Mouse (Mus musculus): ENCODE data around the gene Pfn3. TPM values are rescaled to one million over a fixed set of nuclear protein-coding genes. Genes with fewer than 3 reads are reported as not detected.

Gene Pfn3
- total and polyA plus RNA-seq, 3 experiments: not detected

DNA sequence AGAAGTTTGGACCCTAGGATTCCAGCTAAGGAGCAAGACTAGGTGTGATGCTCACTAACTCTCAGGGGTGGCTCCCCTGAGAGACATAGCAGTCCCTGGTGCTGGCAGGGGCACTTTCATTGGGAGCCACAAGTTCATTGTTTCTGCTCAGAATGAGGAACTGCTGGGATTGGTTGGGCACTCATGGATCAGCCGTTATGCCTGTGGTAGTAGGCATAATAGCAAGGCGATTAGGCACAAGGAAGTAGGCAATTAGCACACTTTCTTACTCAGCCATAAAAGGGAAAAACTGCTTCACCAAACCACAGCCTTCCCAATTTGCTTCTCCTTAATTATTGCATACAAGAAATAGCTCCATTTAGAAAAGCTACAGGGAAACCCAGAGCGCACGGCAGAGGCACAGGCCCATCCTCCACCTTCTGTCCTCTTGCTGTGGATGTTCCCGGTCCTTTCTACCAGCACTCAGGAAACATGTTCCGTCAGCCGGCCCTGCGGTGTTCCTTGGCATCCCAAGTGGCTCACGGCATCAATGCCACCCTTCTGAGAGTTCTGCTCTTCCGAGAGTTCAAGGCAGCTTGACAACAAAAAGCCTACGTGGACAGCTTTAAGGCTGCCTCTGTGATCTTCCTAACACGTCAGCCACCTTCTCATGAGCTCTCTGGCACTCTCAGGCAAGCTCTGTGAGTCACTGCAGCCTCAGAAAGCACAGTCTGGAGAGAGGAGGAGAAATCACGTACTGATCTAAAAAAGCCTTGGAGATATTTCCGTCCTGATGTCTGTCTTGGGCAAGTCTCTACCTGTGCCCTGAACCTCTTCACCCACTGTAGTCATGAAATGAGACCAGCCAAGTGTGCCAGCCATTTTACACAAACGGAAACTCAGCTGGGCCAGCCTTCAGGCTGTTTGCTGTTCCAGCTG, 10.8 kb downstream of the Pfn3 start:
- 0 out of 4 replicates have a peak, but pooled peaks cover 0 to 3% of the 10 kb centered on the region in 2 experiments for H3K4me1 ChIP-seq (ENCODE audit: control insufficient read depth in 1 of 2, insufficient read depth in 2 of 2, low read length in 2 of 2)
- H3K36me3 ChIP-seq (ENCODE audit: control insufficient read depth in 1 of 2, insufficient read depth in 2 of 2, low read length in 2 of 2): no peaks in the 10 kb centered on the region
- H3K9ac ChIP-seq (ENCODE audit: control insufficient read depth, low read depth, low read length, poor library complexity, severe bottlenecking): no peak overlapping the region
- H3K27me3 ChIP-seq (ENCODE audit: control insufficient read depth in 1 of 2, insufficient read depth in 2 of 2, low read length in 2 of 2): peaks cover 2 to 10% of the 10 kb centered on the region in 2 experiments; a peak in 3 of 4 replicates
- H3K27ac ChIP-seq (ENCODE audit: control insufficient read depth, low read depth, low read length): no peak overlapping the region
- no peaks in the 10 kb centered on the region for H3K9me3 ChIP-seq (replicated peaks; ENCODE audit: insufficient read depth, low read length)
- no peaks in the 10 kb centered on the region for H3K79me2 ChIP-seq (ENCODE audit: control insufficient read depth, insufficient read depth, low read length, poor library complexity)
- H3K4me3 ChIP-seq (ENCODE audit: control insufficient read depth in 1 of 2, insufficient read depth in 1 of 2, low read depth in 2 of 2, low read length in 2 of 2): no peak overlapping the region
- TF ChIP-seq ETS1 (IDR thresholded peaks at IDR 0.05; ENCODE audit: low read depth, low read length) (no peak), NELFE (IDR thresholded peaks at IDR 0.05; ENCODE audit: low read depth, low read length) (no peak), ZMIZ1 (IDR thresholded peaks at IDR 0.05; ENCODE audit: low read depth, low read length) (no peak), SIN3A (IDR thresholded peaks at IDR 0.05; ENCODE audit: low read length) (no peak), NRF1 (IDR thresholded peaks at IDR 0.05; ENCODE audit: insufficient read depth, low read depth, low read length, poor library complexity, severe bottlenecking) (no peak), MAZ (IDR thresholded peaks at IDR 0.05; ENCODE audit: low read depth, low read length) (no peak), ELF1 (IDR thresholded peaks at IDR 0.05; ENCODE audit: low read depth, low read length) (no peak), ZC3H11A (IDR thresholded peaks at IDR 0.05; ENCODE audit: low read depth, low read length) (no peak), MXI1 (IDR thresholded peaks at IDR 0.05; ENCODE audit: low read depth, low read length) (no peak), GATA1 (IDR thresholded peaks at IDR 0.05; ENCODE audit: low read depth, low read length) (no peak), EP300 (IDR thresholded peaks at IDR 0.05; ENCODE audit: low read depth in 1 of 2, low read length in 2 of 2) (no peak), USF1 (IDR thresholded peaks at IDR 0.05; ENCODE audit: low read depth, low read length) (no peak), GABPA (IDR thresholded peaks at IDR 0.05; ENCODE audit: low read depth, low read length) (no peak), ZKSCAN1 (IDR thresholded peaks at IDR 0.05; ENCODE audit: low read depth, low read length) (no peak), MAX (IDR thresholded peaks at IDR 0.05; ENCODE audit: low read length) (no peak)
- DNase-seq (ENCODE audit: low read depth, low spot score): peak; percentile 26

DNA sequence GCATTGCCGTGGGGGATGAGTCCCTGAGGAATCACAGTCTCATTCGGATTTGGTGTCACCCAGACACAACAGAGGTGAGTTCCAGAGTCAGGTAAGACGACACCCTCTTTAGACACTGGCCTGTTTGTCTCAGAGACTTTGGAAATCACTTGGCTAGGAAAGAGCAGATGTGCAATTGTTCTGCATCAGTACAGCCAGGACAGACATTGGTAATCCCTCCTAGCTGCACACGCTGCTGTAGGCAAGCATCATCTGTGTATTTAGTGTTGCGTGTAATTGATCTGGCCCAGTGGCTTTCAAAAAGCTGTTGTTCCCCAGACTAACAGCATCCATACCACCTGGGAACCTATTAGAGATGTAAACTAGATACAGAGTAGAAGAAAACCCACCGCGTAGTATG, 11.8 kb downstream of the Pfn3 start:
- Histone ChIP-seq H3K79me2 (ENCODE audit: control insufficient read depth, insufficient read depth, low read length, poor library complexity) (no peaks in the 10 kb centered on the region), H3K4me3 (ENCODE audit: control insufficient read depth in 1 of 2, insufficient read depth in 1 of 2, low read depth in 2 of 2, low read length in 2 of 2) (no peak overlapping the region), H3K36me3 (ENCODE audit: control insufficient read depth in 1 of 2, insufficient read depth in 2 of 2, low read length in 2 of 2) (no peaks in the 10 kb centered on the region), H3K9ac (ENCODE audit: control insufficient read depth, low read depth, low read length, poor library complexity, severe bottlenecking) (no peak overlapping the region), H3K27me3 (ENCODE audit: control insufficient read depth in 1 of 2, insufficient read depth in 2 of 2, low read length in 2 of 2) (peaks cover 2 to 11% of the 10 kb centered on the region in 2 experiments; a peak in 3 of 4 replicates), H3K4me1 (ENCODE audit: control insufficient read depth in 1 of 2, insufficient read depth in 2 of 2, low read length in 2 of 2) (0 out of 4 replicates have a peak, but pooled peaks cover 0 to 3% of the 10 kb centered on the region in 2 experiments), H3K27ac (ENCODE audit: control insufficient read depth, low read depth, low read length) (no peak overlapping the region), H3K9me3 (replicated peaks; ENCODE audit: insufficient read depth, low read length) (no peaks in the 10 kb centered on the region)
- DNase-seq (ENCODE audit: low read depth, low spot score): no peak
- TF ChIP-seq RCOR1 (IDR thresholded peaks at IDR 0.05; ENCODE audit: low read depth, low read length): no peak
- TF ChIP-seq POLR2A (IDR thresholded peaks at IDR 0.05; ENCODE audit: control insufficient read depth in 1 of 2, insufficient read depth in 1 of 2, low read depth in 1 of 2, low read length in 2 of 2, poor library complexity in 1 of 2): no peak
- no peak for TF ChIP-seq UBTF (IDR thresholded peaks at IDR 0.05; ENCODE audit: borderline replicate concordance, insufficient read depth, low read depth, low read length)
- no peak for TF ChIP-seq USF2 (IDR thresholded peaks at IDR 0.05; ENCODE audit: borderline replicate concordance in 1 of 2, insufficient read depth in 1 of 2, low read depth in 1 of 2, low read length in 2 of 2)
- TF ChIP-seq KAT2A (conservative IDR thresholded peaks at IDR 0.05; ENCODE audit: low read depth, low read length): no peak
- no peak for TF ChIP-seq E2F4 (IDR thresholded peaks at IDR 0.05; ENCODE audit: borderline replicate concordance, low read depth, low read length)
- TF ChIP-seq NELFE (IDR thresholded peaks at IDR 0.05; ENCODE audit: low read depth, low read length): no peak
- no peak for TF ChIP-seq POLR2AphosphoS5 (IDR thresholded peaks at IDR 0.05; ENCODE audit: borderline replicate concordance, low read depth, low read length)
- no peak for TF ChIP-seq ZC3H11A (IDR thresholded peaks at IDR 0.05; ENCODE audit: low read depth, low read length)
- TF ChIP-seq MAZ (IDR thresholded peaks at IDR 0.05; ENCODE audit: low read depth, low read length): no peak
- no peak for TF ChIP-seq HCFC1 (IDR thresholded peaks at IDR 0.05; ENCODE audit: low read depth, low read length)
- TF ChIP-seq NRF1 (IDR thresholded peaks at IDR 0.05; ENCODE audit: insufficient read depth, low read depth, low read length, poor library complexity, severe bottlenecking): no peak
- TF ChIP-seq ZMIZ1 (IDR thresholded peaks at IDR 0.05; ENCODE audit: low read depth, low read length): no peak
- no peak for TF ChIP-seq CTCF (IDR thresholded peaks at IDR 0.05 in 2 of 3, conservative IDR thresholded peaks at IDR 0.05 in 1 of 3; ENCODE audit: control insufficient read depth in 1 of 3, insufficient read depth in 1 of 3, low read depth in 2 of 3, low read length in 3 of 3, poor library complexity in 1 of 3, severe bottlenecking in 1 of 3)

All from MEL (cell line).